Mouse (Mus musculus) urinary bladder, adult 18-20 months (tissue): Measurements from ENCODE around the gene Tenm4.
A peak's percentile ranks its signal among the peaks of the same experiment; 100 is the strongest.

Source experiments
- DNase-seq, 2 experiments: peaks; one replicate each; pipeline ENCODE4 v3.0.0; 2022; ENCODE audit warnings: low spot score in 2 of 2, mixed read lengths in 2 of 2

Gene Tenm4

GRCm38 (mm10) chr7:96807281-96808058 is 636.4 kb downstream of the Tenm4 start:
- DNase-seq, result no peak

- DNase-seq, result no peak
These were observed 637.1 kb downstream of the Tenm4 start for GRCm38 (mm10) chr7:96808059-96808646.

GRCm38 (mm10) chr7:96811691-96812090 is 640.6 kb downstream of the Tenm4 start:
- no peak for DNase-seq

GRCm38 (mm10) chr7:96813036-96813435 is 642.0 kb downstream of the Tenm4 start:
- DNase-seq, result no peak

GRCm38 (mm10) chr7:96813497-96814400 is 642.7 kb downstream of the Tenm4 start:
- DNase-seq, result no peak

- DNase-seq, result no peak
These were observed 643.5 kb downstream of the Tenm4 start for GRCm38 (mm10) chr7:96814581-96814980.

GRCm38 (mm10) chr7:96817030-96817674 is 646.1 kb downstream of the Tenm4 start:
- peak in 1 of 2 experiments; percentile 6 for DNase-seq

GRCm38 (mm10) chr7:96818236-96818916 is 647.3 kb downstream of the Tenm4 start:
- no peak for DNase-seq

- DNase-seq, result no peak
These were observed 648.5 kb downstream of the Tenm4 start for GRCm38 (mm10) chr7:96819538-96819937.

GRCm38 (mm10) chr7:96820343-96820742 is 649.3 kb downstream of the Tenm4 start:
- DNase-seq, result no peak

GRCm38 (mm10) chr7:96826101-96826500 is 655.1 kb downstream of the Tenm4 start:
- DNase-seq, result no peak

GRCm38 (mm10) chr7:96826672-96827071 is 655.6 kb downstream of the Tenm4 start:
- DNase-seq, result no peak

- no peak for DNase-seq
These were observed 661.5 kb downstream of the Tenm4 start for GRCm38 (mm10) chr7:96832551-96832950.

- DNase-seq, result no peak
These were observed 662.0 kb downstream of the Tenm4 start for GRCm38 (mm10) chr7:96833012-96833411.

- DNase-seq, result no peak
These were observed 663.7 kb downstream of the Tenm4 start for GRCm38 (mm10) chr7:96834681-96835289.

GRCm38 (mm10) chr7:96835313-96835712 is 664.3 kb downstream of the Tenm4 start:
- DNase-seq, result no peak

- no peak for DNase-seq
These were observed 667.3 kb downstream of the Tenm4 start for GRCm38 (mm10) chr7:96838271-96838841.

- no peak for DNase-seq
These were observed 667.9 kb downstream of the Tenm4 start for GRCm38 (mm10) chr7:96838926-96839325.

- DNase-seq, result no peak
These were observed 668.5 kb downstream of the Tenm4 start for GRCm38 (mm10) chr7:96839586-96839985.

GRCm38 (mm10) chr7:96842477-96843255 is 671.6 kb downstream of the Tenm4 start:
- DNase-seq, result no peak
